Mouse (Mus musculus) myocyte (in vitro differentiated cells): ENCODE results near the gene Miga2. TPM values are rescaled to one million over a fixed set of nuclear protein-coding genes. Genes with fewer than 3 reads are reported as not detected.

Experiments
- H3K27me3 ChIP-seq: one replicate; pipeline ENCODE4 v1.6.1; 2011; ENCODE audit not compliant: control insufficient read depth, insufficient read depth, insufficient read length
- H3K36me3 ChIP-seq: one replicate; pipeline ENCODE4 v1.6.1; 2011; ENCODE audit not compliant: control insufficient read depth, insufficient read depth
- H3K4me2 ChIP-seq: one replicate; pipeline ENCODE4 v1.6.1; 2011; ENCODE audit warnings: low read depth, control low read depth
- H3K4me3 ChIP-seq: one replicate; pipeline ENCODE4 v1.5.1; 2011; ENCODE audit warnings: mild to moderate bottlenecking, control low read depth, moderate library complexity
- H3K79me2 ChIP-seq: one replicate; pipeline ENCODE4 v1.6.1; 2011; ENCODE audit not compliant: control insufficient read depth, insufficient read depth
- H3ac ChIP-seq: one replicate; pipeline ENCODE4 v1.6.1; 2011; ENCODE audit not compliant: control insufficient read depth, insufficient read length
- CEBPB ChIP-seq: IDR thresholded peaks from 2 replicates; pipeline ENCODE4 v1.6.1; 2011; ENCODE audit warnings: mild to moderate bottlenecking, moderate library complexity; ENCODE audit not compliant: poor library complexity, insufficient read depth, severe bottlenecking
- E2F4 ChIP-seq: IDR thresholded peaks from one replicate; pipeline ENCODE4 v1.6.1; 2011; ENCODE audit warnings: mild to moderate bottlenecking, control low read depth, moderate library complexity; ENCODE audit not compliant: insufficient read depth
- MAX ChIP-seq: IDR thresholded peaks from one replicate; pipeline ENCODE4 v1.6.1; 2011; ENCODE audit warnings: low read depth, mild to moderate bottlenecking, control low read depth
- MYOD1 ChIP-seq, 3 experiments: IDR thresholded peaks; one replicate each; pipeline ENCODE4 v1.6.1; 2011; ENCODE audit warnings: control low read depth in 2 of 3, low read depth in 2 of 3, mild to moderate bottlenecking in 2 of 3, moderate library complexity in 1 of 3; ENCODE audit not compliant: insufficient read length in 2 of 3, control insufficient read depth in 1 of 3
- MYOG ChIP-seq, 3 experiments: IDR thresholded peaks; one replicate each; pipeline ENCODE4 v1.6.1; 2011; ENCODE audit warnings: control low read depth in 2 of 3, low read depth in 2 of 3, mild to moderate bottlenecking in 2 of 3; ENCODE audit not compliant: insufficient read length in 2 of 3, control insufficient read depth in 1 of 3, insufficient read depth in 1 of 3
- POLR2A ChIP-seq: IDR thresholded peaks from one replicate; pipeline ENCODE4 v1.6.1; 2011; ENCODE audit warnings: low read depth, mild to moderate bottlenecking, control low read depth, moderate library complexity; ENCODE audit not compliant: insufficient read length
- POLR2AphosphoS2 ChIP-seq: IDR thresholded peaks from one replicate; pipeline ENCODE4 v1.6.1; 2011; ENCODE audit warnings: low read depth, control low read depth; ENCODE audit not compliant: insufficient read length
- REST ChIP-seq: IDR thresholded peaks from one replicate; pipeline ENCODE4 v1.6.1; 2011; ENCODE audit warnings: mild to moderate bottlenecking, control low read depth, moderate library complexity; ENCODE audit not compliant: insufficient read depth, insufficient read length
- SRF ChIP-seq: IDR thresholded peaks from one replicate; pipeline ENCODE4 v1.6.1; 2011; ENCODE audit warnings: low read depth; ENCODE audit not compliant: control insufficient read depth, insufficient read length
- TCF12 ChIP-seq: IDR thresholded peaks from one replicate; pipeline ENCODE4 v1.6.1; 2011; ENCODE audit warnings: mild to moderate bottlenecking, control low read depth; ENCODE audit not compliant: poor library complexity, insufficient read depth, severe bottlenecking
- TCF3 ChIP-seq: IDR thresholded peaks from one replicate; pipeline ENCODE4 v1.6.1; 2011; ENCODE audit warnings: low read depth, control low read depth; ENCODE audit not compliant: insufficient read length
- USF1 ChIP-seq: IDR thresholded peaks from one replicate; pipeline ENCODE4 v1.6.1; 2011; ENCODE audit warnings: low read depth, mild to moderate bottlenecking, control low read depth, moderate library complexity
- polyA plus RNA-seq: library from polyadenylated mRNA; unstranded; fragments of >200 nt; fragmentation: generic; extraction: Trizol; gene quantifications from one replicate; pipeline ENCODE4 v1.2.1, GENCODE M21; 2012; ENCODE audit warnings: missing spikeins

The Miga2 gene
- polyA plus RNA-seq, 1 experiment, result 13.6 TPM

GRCm38 (mm10) chr2:30325296-30325695 is 38.7 kb upstream of the Miga2 start:
- Histone ChIP-seq H3K79me2 (no peaks in the 10 kb centered on the region), H3K36me3 (peaks cover 50% of the 10 kb centered on the region), H3K27me3 (no peaks in the 10 kb centered on the region), H3K4me3 (no peak overlapping the region), H3ac (no peak overlapping the region), H3K4me2 (no peak overlapping the region)
- TF ChIP-seq E2F4 (no peak), MYOD1 (IDR thresholded peaks at IDR 0.05; ENCODE audit: control insufficient read depth in 1 of 3, insufficient read length in 2 of 3, low read depth in 2 of 3) (peak in 1 of 3 experiments; percentile 12)

GRCm38 (mm10) chr2:30327276-30327675 is 36.8 kb upstream of the Miga2 start:
- H3ac ChIP-seq, result no peak overlapping the region
- H3K27me3 ChIP-seq, result no peaks in the 10 kb centered on the region
- peaks cover 42% of the 10 kb centered on the region for H3K36me3 ChIP-seq
- no peak overlapping the region for H3K4me2 ChIP-seq
- no peak for TF ChIP-seq TCF3
- no peak for TF ChIP-seq CEBPB
- TF ChIP-seq TCF12, result no peak
- TF ChIP-seq E2F4, result no peak
- no peak for TF ChIP-seq MYOG (IDR thresholded peaks at IDR 0.05; ENCODE audit: control insufficient read depth in 1 of 3, insufficient read depth in 1 of 3, insufficient read length in 2 of 3, low read depth in 2 of 3)
- no peak for TF ChIP-seq MAX
- TF ChIP-seq USF1, result no peak
- H3K4me3 ChIP-seq, result no peak overlapping the region
- no peaks in the 10 kb centered on the region for H3K79me2 ChIP-seq

GRCm38 (mm10) chr2:30328791-30329190 is 35.2 kb upstream of the Miga2 start:
- Histone ChIP-seq H3ac (no peak overlapping the region), H3K79me2 (no peaks in the 10 kb centered on the region)
- TF ChIP-seq MYOG (IDR thresholded peaks at IDR 0.05; ENCODE audit: control insufficient read depth in 1 of 3, insufficient read depth in 1 of 3, insufficient read length in 2 of 3, low read depth in 2 of 3), result no peak
- TF ChIP-seq MYOD1 (IDR thresholded peaks at IDR 0.05; ENCODE audit: control insufficient read depth in 1 of 3, insufficient read length in 2 of 3, low read depth in 2 of 3), result no peak
- TF ChIP-seq E2F4, result no peak
- TF ChIP-seq TCF12, result no peak
- no peak for TF ChIP-seq MAX
- no peak for TF ChIP-seq POLR2A
- TF ChIP-seq TCF3, result no peak

GRCm38 (mm10) chr2:30335324-30335723 is 28.7 kb upstream of the Miga2 start:
- TF ChIP-seq POLR2A (no peak), REST (no peak), CEBPB (no peak), USF1 (no peak), MYOG (IDR thresholded peaks at IDR 0.05; ENCODE audit: control insufficient read depth in 1 of 3, insufficient read depth in 1 of 3, insufficient read length in 2 of 3, low read depth in 2 of 3) (no peak), TCF12 (no peak), TCF3 (no peak), MAX (no peak), E2F4 (no peak), POLR2AphosphoS2 (no peak), SRF (no peak), MYOD1 (IDR thresholded peaks at IDR 0.05; ENCODE audit: control insufficient read depth in 1 of 3, insufficient read length in 2 of 3, low read depth in 2 of 3) (no peak)
- no peaks in the 10 kb centered on the region for H3K79me2 ChIP-seq
- peaks cover 63% of the 10 kb centered on the region for H3K36me3 ChIP-seq
- H3ac ChIP-seq, result no peak overlapping the region
- no peaks in the 10 kb centered on the region for H3K27me3 ChIP-seq
- no peak overlapping the region for H3K4me2 ChIP-seq
- H3K4me3 ChIP-seq, result no peak overlapping the region

More at GRCm38 (mm10) chr2:30328791-30329190, 35.2 kb upstream of the Miga2 start:
- H3K4me2 ChIP-seq, result no peak overlapping the region
- H3K27me3 ChIP-seq, result no peaks in the 10 kb centered on the region
- peaks cover 50% of the 10 kb centered on the region for H3K36me3 ChIP-seq
- no peak overlapping the region for H3K4me3 ChIP-seq

GRCm38 (mm10) chr2:30336174-30336915 is 27.7 kb upstream of the Miga2 start:
- Histone ChIP-seq H3K27me3 (no peaks in the 10 kb centered on the region), H3K4me2 (no peak overlapping the region), H3K79me2 (no peaks in the 10 kb centered on the region), H3K36me3 (peaks cover 63% of the 10 kb centered on the region), H3K4me3 (no peak overlapping the region), H3ac (no peak overlapping the region)
- TF ChIP-seq MAX (no peak), E2F4 (no peak), POLR2A (no peak), POLR2AphosphoS2 (peak; percentile 10), REST (no peak), CEBPB (no peak), TCF3 (no peak), MYOG (IDR thresholded peaks at IDR 0.05; ENCODE audit: control insufficient read depth in 1 of 3, insufficient read depth in 1 of 3, insufficient read length in 2 of 3, low read depth in 2 of 3) (no peak)
